Mouse (Mus musculus): ENCODE measurements around the gene Suclg2. TPM values are rescaled to one million over a fixed set of nuclear protein-coding genes. Genes with fewer than 3 reads are reported as not detected.

The Suclg2 gene
- polyA plus RNA-seq, 2 experiments: 21.1 to 33.8 TPM

DNA sequence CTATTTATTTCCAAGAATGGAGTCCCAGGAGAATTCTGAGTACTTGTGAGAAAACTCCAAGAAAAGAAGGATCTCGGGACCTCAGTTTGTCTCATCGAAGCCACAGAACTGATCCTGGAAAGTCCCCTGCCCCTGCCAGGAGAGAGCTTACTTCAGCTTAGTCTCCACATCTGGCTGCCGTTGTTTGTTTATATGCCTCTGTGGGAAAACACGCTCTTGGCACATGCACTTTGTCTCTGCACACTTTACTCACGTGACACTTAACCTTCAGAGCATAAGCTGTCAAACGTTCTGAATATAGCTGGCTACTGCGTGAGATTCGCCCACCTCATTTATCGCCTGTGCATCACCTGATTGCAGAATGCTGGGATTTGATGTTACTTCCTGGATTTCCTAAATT lies 16.4 kb downstream of the Suclg2 start:
- H3K4me2 ChIP-seq (ENCODE audit: low read depth): no peak overlapping the region
- no peak for TF ChIP-seq EP300 (IDR thresholded peaks at IDR 0.05; ENCODE audit: low read depth)
- TF ChIP-seq CTCF (IDR thresholded peaks at IDR 0.05; ENCODE audit: low read depth): no peak
- no peaks in the 10 kb centered on the region for H3K27me3 ChIP-seq (ENCODE audit: control insufficient read depth, insufficient read depth, low read length)
- ATAC-seq (ENCODE audit: insufficient read depth): no peak
- no peak for DNase-seq (ENCODE audit: low read depth in 3 of 3, low spot score in 3 of 3)
- no peak overlapping the region for H3K27ac ChIP-seq
- no peaks in the 10 kb centered on the region for H3K36me3 ChIP-seq (replicated peaks; ENCODE audit: control insufficient read depth, insufficient read depth, low read depth)
- 69% methylated on average over 9 of the region's 9 CpGs for WGBS (ENCODE audit: insufficient replicate concordance)
- no peak overlapping the region for H3K9ac ChIP-seq (replicated peaks)
- no peaks in the 10 kb centered on the region for H3K9me3 ChIP-seq (ENCODE audit: control insufficient read depth, low read length)
- no peak overlapping the region for H3K4me3 ChIP-seq (ENCODE audit: insufficient read depth in 1 of 2, low read depth in 2 of 2, low read length in 2 of 2)
- peaks cover 0 to 4% of the 10 kb centered on the region in 2 experiments; a peak in 1 of 4 replicates for H3K4me1 ChIP-seq (replicated peaks; ENCODE audit: control insufficient read depth in 2 of 2, insufficient read depth in 2 of 2, low read length in 1 of 2)

DNA sequence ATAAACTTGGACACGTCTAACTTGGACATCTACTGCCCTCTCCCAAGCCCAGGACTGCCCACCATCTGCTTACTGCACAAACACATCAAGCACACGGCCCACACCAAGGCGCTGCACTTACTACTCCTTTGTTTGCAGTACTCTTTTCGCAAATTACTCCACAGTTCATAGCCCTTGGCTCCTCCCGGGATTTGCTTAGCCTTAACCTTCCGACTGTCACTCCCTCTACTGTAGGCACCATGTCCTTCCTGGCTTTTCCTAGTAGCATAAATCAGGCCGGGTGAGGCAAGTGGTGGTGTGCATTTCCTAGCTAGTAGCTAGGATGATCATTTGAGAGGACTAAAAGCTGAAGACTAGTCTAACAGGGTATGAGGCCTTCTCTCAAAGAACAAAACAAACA lies 16.8 kb downstream of the Suclg2 start:
- no peak overlapping the region for H3K4me2 ChIP-seq (ENCODE audit: low read depth)
- H3K9ac ChIP-seq (replicated peaks): no peak overlapping the region
- H3K27ac ChIP-seq: no peak overlapping the region
- no peak overlapping the region for H3K4me3 ChIP-seq (ENCODE audit: insufficient read depth in 1 of 2, low read depth in 2 of 2, low read length in 2 of 2)
- DNase-seq (ENCODE audit: low read depth in 3 of 3, low spot score in 3 of 3): no peak
- WGBS (ENCODE audit: insufficient replicate concordance): 70% methylated on average over 7 of the region's 7 CpGs
- peaks cover 0 to 4% of the 10 kb centered on the region in 2 experiments; a peak in 1 of 4 replicates for H3K4me1 ChIP-seq (replicated peaks; ENCODE audit: control insufficient read depth in 2 of 2, insufficient read depth in 2 of 2, low read length in 1 of 2)
- TF ChIP-seq EP300 (IDR thresholded peaks at IDR 0.05; ENCODE audit: low read depth) (no peak), CTCF (IDR thresholded peaks at IDR 0.05; ENCODE audit: low read depth) (no peak)
- ATAC-seq (ENCODE audit: insufficient read depth): no peak
- H3K36me3 ChIP-seq (replicated peaks; ENCODE audit: control insufficient read depth, insufficient read depth, low read depth): no peaks in the 10 kb centered on the region
- no peaks in the 10 kb centered on the region for H3K9me3 ChIP-seq (ENCODE audit: control insufficient read depth, low read length)
- H3K27me3 ChIP-seq (ENCODE audit: control insufficient read depth, insufficient read depth, low read length): no peaks in the 10 kb centered on the region

GRCm38 (mm10) chr6:95700981-95701610 lies 17.5 kb downstream of the Suclg2 start:
- H3K27ac ChIP-seq: no peak overlapping the region
- H3K4me2 ChIP-seq (ENCODE audit: low read depth): no peak overlapping the region
- TF ChIP-seq EP300 (IDR thresholded peaks at IDR 0.05; ENCODE audit: low read depth) (no peak), CTCF (IDR thresholded peaks at IDR 0.05; ENCODE audit: low read depth) (peak; percentile 16; the same call in 1 of the 2 replicates)
- no peak for ATAC-seq (ENCODE audit: insufficient read depth)
- H3K9me3 ChIP-seq (ENCODE audit: control insufficient read depth, low read length): no peaks in the 10 kb centered on the region
- DNase-seq (ENCODE audit: low read depth in 3 of 3, low spot score in 3 of 3): no peak
- H3K36me3 ChIP-seq (replicated peaks; ENCODE audit: control insufficient read depth, insufficient read depth, low read depth): no peaks in the 10 kb centered on the region
- no peaks in the 10 kb centered on the region for H3K27me3 ChIP-seq (ENCODE audit: control insufficient read depth, insufficient read depth, low read length)
- H3K9ac ChIP-seq (replicated peaks): no peak overlapping the region
- no peak overlapping the region for H3K4me3 ChIP-seq (ENCODE audit: insufficient read depth in 1 of 2, low read depth in 2 of 2, low read length in 2 of 2)
- 72% methylated on average over 2 of the region's 2 CpGs for WGBS (ENCODE audit: insufficient replicate concordance)
- peaks cover 0 to 4% of the 10 kb centered on the region in 2 experiments; a peak in 1 of 4 replicates for H3K4me1 ChIP-seq (replicated peaks; ENCODE audit: control insufficient read depth in 2 of 2, insufficient read depth in 2 of 2, low read length in 1 of 2)

DNA sequence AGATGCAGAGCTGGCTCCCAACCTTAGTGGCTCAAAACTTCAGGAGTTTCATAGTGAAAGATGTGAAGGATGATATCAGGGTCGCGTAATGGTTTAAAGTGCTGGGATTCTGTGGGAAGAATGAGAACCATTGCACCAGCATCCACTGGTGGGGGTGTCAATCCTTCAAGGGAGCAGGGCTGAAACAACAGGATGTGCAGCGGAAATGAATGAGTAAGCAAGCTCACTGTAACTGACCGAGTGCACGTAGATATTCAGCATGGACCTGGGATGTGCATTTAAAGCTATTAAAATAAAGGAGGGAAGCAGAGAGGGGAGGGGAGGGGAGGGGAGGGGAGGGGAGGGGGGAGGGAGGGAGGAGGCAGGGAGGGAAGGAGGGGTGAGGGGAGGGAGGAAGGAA lies 18.4 kb downstream of the Suclg2 start:
- Histone ChIP-seq H3K9me3 (ENCODE audit: control insufficient read depth, low read length) (no peaks in the 10 kb centered on the region), H3K4me2 (ENCODE audit: low read depth) (no peak overlapping the region), H3K36me3 (replicated peaks; ENCODE audit: control insufficient read depth, insufficient read depth, low read depth) (no peaks in the 10 kb centered on the region), H3K27me3 (ENCODE audit: control insufficient read depth, insufficient read depth, low read length) (no peaks in the 10 kb centered on the region), H3K9ac (replicated peaks) (no peak overlapping the region), H3K27ac (no peak overlapping the region), H3K4me3 (ENCODE audit: insufficient read depth in 1 of 2, low read depth in 2 of 2, low read length in 2 of 2) (no peak overlapping the region), H3K4me1 (replicated peaks; ENCODE audit: control insufficient read depth in 2 of 2, insufficient read depth in 2 of 2, low read length in 1 of 2) (peaks cover 4 to 9% of the 10 kb centered on the region in 2 experiments; a peak in 2 of 4 replicates)
- no peak for DNase-seq (ENCODE audit: low read depth in 3 of 3, low spot score in 3 of 3)
- TF ChIP-seq CTCF (IDR thresholded peaks at IDR 0.05; ENCODE audit: low read depth) (no peak), EP300 (IDR thresholded peaks at IDR 0.05; ENCODE audit: low read depth) (no peak)
- ATAC-seq (ENCODE audit: insufficient read depth): no peak
- 55% methylated on average over 5 of the region's 5 CpGs for WGBS (ENCODE audit: insufficient replicate concordance)

DNA sequence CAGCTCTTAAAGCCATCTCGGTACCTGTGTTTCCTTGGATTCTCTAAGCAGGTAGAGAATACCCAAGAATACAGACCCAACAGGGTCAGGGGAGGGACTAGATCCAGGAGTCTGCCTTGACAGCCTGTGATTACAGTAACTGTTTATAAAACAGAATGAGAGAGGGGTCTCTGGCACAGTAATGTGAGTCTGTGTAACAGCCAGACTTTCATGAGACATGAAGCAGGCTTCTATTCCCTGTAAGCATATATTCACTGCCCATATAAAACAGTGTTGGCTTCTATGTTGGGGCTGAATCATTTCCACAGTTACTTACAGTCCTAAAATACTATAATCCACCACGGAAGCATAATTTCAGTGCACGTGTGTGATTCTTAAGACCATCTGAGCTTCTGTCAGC lies 19.3 kb downstream of the Suclg2 start:
- H3K9ac ChIP-seq (replicated peaks): no peak overlapping the region
- TF ChIP-seq CTCF (IDR thresholded peaks at IDR 0.05; ENCODE audit: low read depth) (no peak), EP300 (IDR thresholded peaks at IDR 0.05; ENCODE audit: low read depth) (no peak)
- 56% methylated on average over 3 of the region's 3 CpGs for WGBS (ENCODE audit: insufficient replicate concordance)
- no peaks in the 10 kb centered on the region for H3K36me3 ChIP-seq (replicated peaks; ENCODE audit: control insufficient read depth, insufficient read depth, low read depth)
- no peaks in the 10 kb centered on the region for H3K9me3 ChIP-seq (ENCODE audit: control insufficient read depth, low read length)
- H3K27me3 ChIP-seq (ENCODE audit: control insufficient read depth, insufficient read depth, low read length): no peaks in the 10 kb centered on the region
- H3K4me1 ChIP-seq (replicated peaks; ENCODE audit: control insufficient read depth in 2 of 2, insufficient read depth in 2 of 2, low read length in 1 of 2): peaks cover 4 to 9% of the 10 kb centered on the region in 2 experiments; a peak in 2 of 4 replicates
- no peak for DNase-seq (ENCODE audit: low read depth in 3 of 3, low spot score in 3 of 3)
- no peak overlapping the region for H3K27ac ChIP-seq
- no peak overlapping the region for H3K4me2 ChIP-seq (ENCODE audit: low read depth)
- ATAC-seq (ENCODE audit: insufficient read depth): no peak
- H3K4me3 ChIP-seq (ENCODE audit: insufficient read depth in 1 of 2, low read depth in 2 of 2, low read length in 2 of 2): no peak overlapping the region

Data from liver, embryonic 14.5 days (tissue).